Mouse (Mus musculus): ENCODE results near the gene Hist1h4k.
"Not testable (repeated sequence)": the region's sequence is repeated elsewhere in the genome, so short reads cannot be mapped to it uniquely, and the experiment has no call there.

- not testable (repeated sequence) for TF ChIP-seq POLR2A, CTCF (IDR thresholded peaks at IDR 0.05; ENCODE audit: extremely low read depth, insufficient read depth, low read length)
Measured at GRCm38 (mm10) chr13:21754294-21755001, 4.1 kb upstream of the Hist1h4k start.
